8 mouse cellular contexts compared by ENCODE assay signal in the genomic region with DNA sequence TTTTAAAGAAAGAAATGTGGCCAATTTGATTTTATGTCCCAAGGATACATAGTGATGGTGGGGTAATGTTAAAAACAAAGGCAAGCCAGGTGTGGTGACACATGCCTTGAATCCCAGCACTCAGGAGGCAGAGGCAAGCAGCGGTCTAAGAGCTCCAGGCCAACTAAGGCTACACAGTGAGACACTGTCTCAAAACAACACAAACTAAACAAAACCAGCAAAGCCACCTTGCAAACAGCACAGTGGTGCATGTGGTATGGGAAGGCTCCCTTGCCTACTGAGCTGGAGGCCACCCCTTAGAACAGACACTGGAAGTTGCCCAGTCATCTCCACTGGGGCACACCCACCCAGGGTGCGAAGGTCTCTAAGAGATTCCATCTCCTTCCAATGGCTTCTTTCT. TPM values are rescaled to one million over a fixed set of nuclear protein-coding genes. Genes with fewer than 3 reads are reported as not detected.
DNase-seq lines count a peak whose midpoint lies in the region; ATAC-seq and TF ChIP-seq lines count a peak whose summit lies in the region.

No protein-coding gene starts in this region.

- intact Hi-C loops in left cerebral cortex, postnatal 36 days (cut with DNase I): loop anchor here (5.0 kb wide), 1 partner anchor 203 kb away; a partner anchor contains a TSS

- no peak overlapping the region for H3K27ac ChIP-seq in kidney, embryonic 15.5 days
- H3K27ac ChIP-seq in forebrain, embryonic 12.5 days: peak overlapping the region; percentile 81
- H3K27ac ChIP-seq in limb, embryonic 14.5 days (replicated peaks; ENCODE audit: low read depth, low read length): no peak overlapping the region
- peak overlapping the region; percentile 92 for H3K27ac ChIP-seq in neural tube, embryonic 15.5 days (replicated peaks)

- H3K9ac ChIP-seq in kidney, embryonic 15.5 days: no peak overlapping the region
- peak overlapping the region; percentile 94 for H3K9ac ChIP-seq in forebrain, embryonic 12.5 days
- peak overlapping the region; percentile 87; the same call in 1 of the 2 replicates for H3K9ac ChIP-seq in limb, embryonic 14.5 days (ENCODE audit: low read depth, low read length, severe bottlenecking)
- peak overlapping the region; percentile 98 for H3K9ac ChIP-seq in neural tube, embryonic 15.5 days (replicated peaks)

- peak overlapping the region; percentile 77 for H3K4me3 ChIP-seq in kidney, embryonic 15.5 days (replicated peaks)
- H3K4me3 ChIP-seq in forebrain, embryonic 12.5 days (replicated peaks): peak overlapping the region; percentile 88
- H3K4me3 ChIP-seq in limb, embryonic 14.5 days (replicated peaks; ENCODE audit: low read length): peak overlapping the region; percentile 82
- peak overlapping the region; percentile 85 for H3K4me3 ChIP-seq in neural tube, embryonic 15.5 days (replicated peaks)

- WGBS in kidney, embryonic 15.5 days: 62% methylated on average over 2 of the region's 2 CpGs
- 65% methylated on average over 2 of the region's 2 CpGs for WGBS in forebrain, embryonic 12.5 days
- WGBS in limb, embryonic 14.5 days: 86% methylated on average over 2 of the region's 2 CpGs
- WGBS in neural tube, embryonic 15.5 days: 60% methylated on average over 2 of the region's 2 CpGs

- no peak for ATAC-seq in kidney, embryonic 15.5 days (replicated peaks; ENCODE audit: low FRiP score)
- no peak for ATAC-seq in forebrain, embryonic 12.5 days (ENCODE audit: low FRiP score)
- no peak for ATAC-seq in limb, embryonic 14.5 days (ENCODE audit: low FRiP score, low read depth)
- ATAC-seq in neural tube, embryonic 15.5 days (ENCODE audit: low FRiP score): peak; percentile 5; the same call in 1 of the 2 replicates

- H3K4me1 ChIP-seq in kidney, embryonic 15.5 days: peaks cover 26% of the 10 kb centered on the region
- H3K4me1 ChIP-seq in forebrain, embryonic 12.5 days: peaks cover 25% of the 10 kb centered on the region
- peaks cover 3% of the 10 kb centered on the region for H3K4me1 ChIP-seq in limb, embryonic 14.5 days (ENCODE audit: control insufficient read depth, insufficient read depth, low read length)
- H3K4me1 ChIP-seq in neural tube, embryonic 15.5 days: peaks cover 39% of the 10 kb centered on the region

- no peak for TF ChIP-seq POLR2A in limb, embryonic 14.5 days (IDR thresholded peaks at IDR 0.05; ENCODE audit: borderline replicate concordance, extremely low read depth, insufficient read depth, insufficient read length)

- peaks cover 9% of the 10 kb centered on the region for H3K27me3 ChIP-seq in kidney, embryonic 15.5 days
- no peaks in the 10 kb centered on the region for H3K27me3 ChIP-seq in forebrain, embryonic 12.5 days
- H3K27me3 ChIP-seq in limb, embryonic 14.5 days (ENCODE audit: control insufficient read depth, insufficient read depth, low read length): no peaks in the 10 kb centered on the region
- H3K27me3 ChIP-seq in neural tube, embryonic 15.5 days (replicated peaks): no peaks in the 10 kb centered on the region

- no peaks in the 10 kb centered on the region for H3K9me3 ChIP-seq in kidney, embryonic 15.5 days (replicated peaks)
- H3K9me3 ChIP-seq in forebrain, embryonic 12.5 days: no peaks in the 10 kb centered on the region
- no peaks in the 10 kb centered on the region for H3K9me3 ChIP-seq in limb, embryonic 14.5 days (ENCODE audit: control insufficient read depth, low read length)
- H3K9me3 ChIP-seq in neural tube, embryonic 15.5 days (replicated peaks): no peaks in the 10 kb centered on the region

- peak overlapping the region; percentile 98 for H3K4me2 ChIP-seq in kidney, embryonic 15.5 days
- peak overlapping the region; percentile 81 for H3K4me2 ChIP-seq in forebrain, embryonic 12.5 days
- H3K4me2 ChIP-seq in limb, embryonic 14.5 days (replicated peaks; ENCODE audit: low read depth, low read length, severe bottlenecking): peak overlapping the region; percentile 88
- H3K4me2 ChIP-seq in neural tube, embryonic 15.5 days: peak overlapping the region; percentile 72

- peaks cover 11% of the 10 kb centered on the region for H3K36me3 ChIP-seq in kidney, embryonic 15.5 days
- H3K36me3 ChIP-seq in forebrain, embryonic 12.5 days (replicated peaks): peaks cover 15% of the 10 kb centered on the region
- peaks cover 19% of the 10 kb centered on the region for H3K36me3 ChIP-seq in limb, embryonic 14.5 days (ENCODE audit: control insufficient read depth, insufficient read depth, low read length)
- peaks cover 18% of the 10 kb centered on the region for H3K36me3 ChIP-seq in neural tube, embryonic 15.5 days

- DNase-seq in kidney, adult 9 months: no peak
- DNase-seq in limb, embryonic 14.5 days (ENCODE audit: low spot score): no peak
- DNase-seq in lung, postnatal 4 days: no peak
- DNase-seq in embryo, embryonic 10.5 days (ENCODE audit: low spot score): no peak
- DNase-seq in left cerebral cortex, postnatal 36 days (ENCODE audit: low spot score in 2 of 2): no peak

RNA-seq across cellular contexts. Expression of a gene that starts 1.0 kb away (rescaled TPM):
- 12.4 and 15.4 TPM in 2 replicates for polyA plus RNA-seq in kidney, embryonic 15.5 days (2015; fragmentation: Nextera tagmentation; extraction: Ambion mirVana)
- 40.7 and 43.6 TPM in 2 replicates for polyA plus RNA-seq in forebrain, embryonic 12.5 days (2016; fragmentation: Nextera tagmentation; extraction: Ambion mirVana)
- 46.5 and 53.7 TPM in 2 replicates for polyA plus RNA-seq in limb, embryonic 14.5 days (2012; rRNA removed)
- 12.3 and 17.1 TPM in 2 replicates for polyA plus RNA-seq in limb, embryonic 14.5 days (2014; fragmentation: Nextera tagmentation; extraction: Ambion mirVana)
- polyA plus RNA-seq in neural tube, embryonic 15.5 days (2015; fragmentation: Nextera tagmentation; extraction: Ambion mirVana): 39.3 and 51.2 TPM in 2 replicates
- total RNA-seq in left cerebral cortex, postnatal 36 days (2021): 10 to 100 TPM; 84.4 to 86.3 TPM

RNA-seq across cellular contexts. Expression of a gene that starts 18.1 kb away (rescaled TPM):
- polyA plus RNA-seq in kidney, embryonic 15.5 days (2015; fragmentation: Nextera tagmentation; extraction: Ambion mirVana): 7.8 and 7.9 TPM in 2 replicates
- 1.3 and 1.5 TPM in 2 replicates for polyA plus RNA-seq in forebrain, embryonic 12.5 days (2016; fragmentation: Nextera tagmentation; extraction: Ambion mirVana)
- polyA plus RNA-seq in limb, embryonic 14.5 days (2012; rRNA removed): 37.6 and 38.8 TPM in 2 replicates
- 62.4 and 65.9 TPM in 2 replicates for polyA plus RNA-seq in limb, embryonic 14.5 days (2014; fragmentation: Nextera tagmentation; extraction: Ambion mirVana)
- 0.18 and 8.4 TPM in 2 replicates for polyA plus RNA-seq in neural tube, embryonic 15.5 days (2015; fragmentation: Nextera tagmentation; extraction: Ambion mirVana)
- not detected for total RNA-seq in left cerebral cortex, postnatal 36 days (2021)

RNA-seq across cellular contexts. Expression of a gene that starts 31.0 kb away (rescaled TPM):
- polyA plus RNA-seq in kidney, embryonic 15.5 days (2015; fragmentation: Nextera tagmentation; extraction: Ambion mirVana): not detected in 2 replicates
- not detected in 2 replicates for polyA plus RNA-seq in forebrain, embryonic 12.5 days (2016; fragmentation: Nextera tagmentation; extraction: Ambion mirVana)
- polyA plus RNA-seq in limb, embryonic 14.5 days (2012; rRNA removed): not detected in 2 replicates
- not detected in 2 replicates for polyA plus RNA-seq in limb, embryonic 14.5 days (2014; fragmentation: Nextera tagmentation; extraction: Ambion mirVana)
- not detected in 2 replicates for polyA plus RNA-seq in neural tube, embryonic 15.5 days (2015; fragmentation: Nextera tagmentation; extraction: Ambion mirVana)
- total RNA-seq in left cerebral cortex, postnatal 36 days (2021): not detected

RNA-seq across cellular contexts. Expression of a gene that starts 40.4 kb away (rescaled TPM):
- polyA plus RNA-seq in kidney, embryonic 15.5 days (2015; fragmentation: Nextera tagmentation; extraction: Ambion mirVana): 20.8 and 24.7 TPM in 2 replicates
- 1.3 and 1.5 TPM in 2 replicates for polyA plus RNA-seq in forebrain, embryonic 12.5 days (2016; fragmentation: Nextera tagmentation; extraction: Ambion mirVana)
- 2.5 and 3.1 TPM in 2 replicates for polyA plus RNA-seq in limb, embryonic 14.5 days (2012; rRNA removed)
- 2.7 and 4.0 TPM in 2 replicates for polyA plus RNA-seq in limb, embryonic 14.5 days (2014; fragmentation: Nextera tagmentation; extraction: Ambion mirVana)
- polyA plus RNA-seq in neural tube, embryonic 15.5 days (2015; fragmentation: Nextera tagmentation; extraction: Ambion mirVana): 3.3 and 7.8 TPM in 2 replicates
- 1 to 10 TPM; 1.7 to 2.8 TPM for total RNA-seq in left cerebral cortex, postnatal 36 days (2021)

RNA-seq across cellular contexts. Expression of a gene that starts 42.2 kb away (rescaled TPM):
- 1.3 and 2.2 TPM in 2 replicates for polyA plus RNA-seq in kidney, embryonic 15.5 days (2015; fragmentation: Nextera tagmentation; extraction: Ambion mirVana)
- polyA plus RNA-seq in forebrain, embryonic 12.5 days (2016; fragmentation: Nextera tagmentation; extraction: Ambion mirVana): not detected in 2 replicates
- polyA plus RNA-seq in limb, embryonic 14.5 days (2012; rRNA removed): 1.3 and 1.8 TPM in 2 replicates
- 1.2 and 1.7 TPM in 2 replicates for polyA plus RNA-seq in limb, embryonic 14.5 days (2014; fragmentation: Nextera tagmentation; extraction: Ambion mirVana)
- 1.7 and 1.8 TPM in 2 replicates for polyA plus RNA-seq in neural tube, embryonic 15.5 days (2015; fragmentation: Nextera tagmentation; extraction: Ambion mirVana)
- not detected for total RNA-seq in left cerebral cortex, postnatal 36 days (2021)

Comparison
In these comparisons a context has a peak if more than half of its experiments do, and no peak if none do; other contexts are left out.
1. H3K27ac ChIP-seq: peak in forebrain, embryonic 12.5 days (single experiment) and neural tube, embryonic 15.5 days (single experiment); none in kidney, embryonic 15.5 days (single experiment) and limb, embryonic 14.5 days (single experiment).
2. Peak in every context shown above with its lines, with median percentiles within 50 percentile points of each other: H3K4me2 ChIP-seq and H3K4me3 ChIP-seq.